Mouse (Mus musculus) midbrain, postnatal 0 days (tissue): ENCODE measurements around the gene Cfap44. TPM values are rescaled to one million over a fixed set of nuclear protein-coding genes. Genes with fewer than 3 reads are reported as not detected.

Source experiments
- ATAC-seq: fragments of 200-750 bp; cut with Nextera tagmentation; 2 replicates; pipeline ENCODE4 v1.8.0; 2017; ENCODE audit warnings: moderate number of reproducible peaks, mild to moderate bottlenecking, moderate TSS enrichment, moderate library complexity; ENCODE audit not compliant: low FRiP score
- DNase-seq: peaks from one replicate; pipeline ENCODE4 v3.0.0-alpha.2; 2015; ENCODE audit warnings: low spot score
- H3K27ac ChIP-seq: fragments of 300-500 bp; sonication (generic); 2 replicates; pipeline ENCODE4 v1.5.1; 2014; ENCODE audit warnings: low read depth, mild to moderate bottlenecking, low read length, mixed read lengths
- H3K27me3 ChIP-seq: fragments of 300-500 bp; sonication (generic); 2 replicates; pipeline ENCODE4 v1.6.1; 2014; ENCODE audit warnings: low read length, control low read depth, mixed read lengths; ENCODE audit not compliant: insufficient read depth
- H3K36me3 ChIP-seq: fragments of 300-500 bp; sonication (generic); 2 replicates; pipeline ENCODE4 v1.6.1; 2014; ENCODE audit warnings: low read length, control low read depth, mixed read lengths; ENCODE audit not compliant: insufficient read depth
- H3K4me1 ChIP-seq: fragments of 300-500 bp; sonication (generic); 2 replicates; pipeline ENCODE4 v1.6.1; 2014; ENCODE audit warnings: mild to moderate bottlenecking, control low read depth, antibody characterized with exemption, low read length, mixed read lengths; ENCODE audit not compliant: insufficient read depth
- H3K4me2 ChIP-seq: fragments of 300-500 bp; sonication (generic); 2 replicates; pipeline ENCODE4 v1.6.1; 2014; ENCODE audit warnings: low read depth, mild to moderate bottlenecking, low read length, mixed read lengths; ENCODE audit not compliant: poor library complexity, severe bottlenecking
- H3K4me3 ChIP-seq: fragments of 300-500 bp; sonication (generic); 2 replicates; pipeline ENCODE4 v1.5.1; 2014; ENCODE audit warnings: low read depth, mild to moderate bottlenecking, low read length, moderate library complexity
- H3K9ac ChIP-seq: fragments of 300-500 bp; sonication (generic); replicated peaks from 2 replicates; pipeline ENCODE4 v1.6.1; 2014; ENCODE audit warnings: mild to moderate bottlenecking, low read length, moderate library complexity, mixed read lengths; ENCODE audit not compliant: poor library complexity, severe bottlenecking
- H3K9me3 ChIP-seq: fragments of 300-500 bp; sonication (generic); 2 replicates; pipeline ENCODE4 v1.6.1; 2016; ENCODE audit warnings: low read length, control low read depth
- CTCF ChIP-seq: IDR thresholded peaks from 2 replicates; pipeline ENCODE4 v1.5.1; 2016; ENCODE audit warnings: antibody characterized with exemption, mild to moderate bottlenecking
- WGBS: fragments of 180-500 bp; shearing (Covaris S2); extraction: QIAGEN DNeasy Blood & Tissue Kit; methylation state at CpG from one replicate; pipeline ENCODE4 v1.1.7; 2014; 5-methylcytosine and 5-hydroxymethylcytosine counted together
- polyA plus RNA-seq: library from polyadenylated mRNA; unstranded; fragments of >200 nt; fragmentation: Nextera tagmentation; extraction: Ambion mirVana; gene quantifications from 2 replicates; pipeline ENCODE4 v1.2.1, GENCODE M21; 2015
- total RNA-seq: library from RNA; depleted of rRNA; stranded (reverse); fragments of >200 nt; gene quantifications from 2 replicates; pipeline ENCODE4 v1.2.3, GENCODE M21; 2014

The Cfap44 gene
- total and polyA plus RNA-seq, 2 experiments from 2014 or later: 3.7 to 3.8 TPM

GRCm38 (mm10) chr16:44384251-44384650 lies 10.3 kb upstream of the Cfap44 start:
- no peak for DNase-seq
- H3K36me3 ChIP-seq: no peaks in the 10 kb centered on the region
- no peaks in the 10 kb centered on the region for H3K9me3 ChIP-seq
- H3K4me3 ChIP-seq: no peak overlapping the region
- no peak for ATAC-seq
- no peak for TF ChIP-seq CTCF
- no peak overlapping the region for H3K27ac ChIP-seq
- no peaks in the 10 kb centered on the region for H3K27me3 ChIP-seq
- H3K4me1 ChIP-seq: no peaks in the 10 kb centered on the region
- 88% methylated on average over 1 of the region's 1 CpGs for WGBS
- no peak overlapping the region for H3K4me2 ChIP-seq
- no peak overlapping the region for H3K9ac ChIP-seq

DNA sequence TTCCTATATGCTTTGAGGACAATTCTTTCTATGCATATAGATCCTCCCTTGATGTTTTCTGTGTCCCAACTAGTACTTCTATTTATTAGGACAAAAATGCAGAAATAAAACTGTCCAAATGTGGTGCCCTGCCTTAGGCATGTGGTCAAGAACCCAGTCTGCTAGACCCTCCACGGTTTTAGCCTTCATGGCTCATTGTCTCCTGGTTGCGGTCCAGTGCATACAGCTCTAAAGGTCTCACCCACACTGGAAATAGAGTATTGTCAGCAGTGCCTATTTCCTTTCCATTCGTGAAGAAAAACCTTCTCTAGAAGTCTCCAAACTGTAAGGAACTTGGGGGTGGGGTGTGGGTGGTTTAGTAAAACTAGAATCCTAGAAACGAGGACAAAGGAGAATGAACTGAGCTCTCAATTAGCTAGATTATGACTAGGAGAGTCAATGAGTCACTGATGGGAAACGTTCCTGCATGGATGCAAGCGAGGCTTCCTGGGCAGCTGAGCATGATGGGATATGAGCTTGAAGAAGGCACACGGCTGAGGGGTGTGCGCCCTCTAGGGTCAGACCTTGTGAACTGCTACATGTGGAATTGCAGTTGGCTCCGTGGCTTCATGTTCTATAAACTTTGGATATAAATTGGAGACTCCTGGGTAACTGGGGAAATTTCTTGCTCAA lies 2.6 kb upstream of the Cfap44 start:
- peak; percentile 76 for DNase-seq
- peak; percentile 79 for TF ChIP-seq CTCF

DNA sequence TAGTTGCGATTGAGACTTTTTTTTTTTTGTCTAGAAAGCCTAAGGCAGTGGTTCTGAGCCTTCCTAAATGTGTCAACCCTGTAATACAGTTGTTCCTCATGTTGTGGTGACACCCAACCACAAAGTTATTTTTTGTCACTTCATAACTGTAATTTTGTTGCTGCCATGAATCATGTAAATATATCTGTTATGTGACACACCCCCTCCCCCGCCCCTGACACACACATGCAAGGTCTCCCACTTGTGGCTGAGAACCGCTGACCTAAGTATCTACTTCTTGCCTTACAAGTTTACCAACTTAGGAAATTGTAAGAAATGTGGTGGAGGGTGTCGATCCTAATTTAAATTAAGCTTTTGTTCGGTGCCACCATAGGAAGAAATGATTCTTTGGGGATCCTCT lies 10.3 kb downstream of the Cfap44 start:
- Histone ChIP-seq H3K9ac (no peak overlapping the region), H3K27me3 (no peaks in the 10 kb centered on the region), H3K4me1 (no peaks in the 10 kb centered on the region), H3K36me3 (no peaks in the 10 kb centered on the region), H3K4me2 (no peak overlapping the region), H3K4me3 (no peak overlapping the region), H3K9me3 (no peaks in the 10 kb centered on the region), H3K27ac (no peak overlapping the region)
- ATAC-seq (no peak), DNase-seq (no peak)
- WGBS: 94% methylated on average over 5 of the region's 5 CpGs
- no peak for TF ChIP-seq CTCF

More for the DNA sequence above, 2.6 kb upstream of the Cfap44 start:
- Histone ChIP-seq H3K27ac (no peak overlapping the region), H3K4me3 (no peak overlapping the region), H3K4me1 (peaks cover 5% of the 10 kb centered on the region; the same call in 1 of the 2 replicates), H3K9ac (no peak overlapping the region), H3K36me3 (no peaks in the 10 kb centered on the region), H3K9me3 (no peaks in the 10 kb centered on the region), H3K4me2 (no peak overlapping the region), H3K27me3 (no peaks in the 10 kb centered on the region)
- ATAC-seq: no peak; the same call in 1 of the 2 replicates
- WGBS: 36% methylated on average over 9 of the region's 9 CpGs

- no peaks in the 10 kb centered on the region for H3K9me3 ChIP-seq
- H3K27me3 ChIP-seq: no peaks in the 10 kb centered on the region
- no peak overlapping the region for H3K27ac ChIP-seq
- DNase-seq: no peak
- H3K9ac ChIP-seq: no peak overlapping the region
- ATAC-seq: no peak
- H3K36me3 ChIP-seq: no peaks in the 10 kb centered on the region
- no peak overlapping the region for H3K4me3 ChIP-seq
- H3K4me1 ChIP-seq: no peaks in the 10 kb centered on the region
- H3K4me2 ChIP-seq: no peak overlapping the region
- no peak for TF ChIP-seq CTCF
- 93% methylated on average over 5 of the region's 5 CpGs for WGBS
These were observed 12.6 kb downstream of the Cfap44 start for GRCm38 (mm10) chr16:44407211-44407610.

DNA sequence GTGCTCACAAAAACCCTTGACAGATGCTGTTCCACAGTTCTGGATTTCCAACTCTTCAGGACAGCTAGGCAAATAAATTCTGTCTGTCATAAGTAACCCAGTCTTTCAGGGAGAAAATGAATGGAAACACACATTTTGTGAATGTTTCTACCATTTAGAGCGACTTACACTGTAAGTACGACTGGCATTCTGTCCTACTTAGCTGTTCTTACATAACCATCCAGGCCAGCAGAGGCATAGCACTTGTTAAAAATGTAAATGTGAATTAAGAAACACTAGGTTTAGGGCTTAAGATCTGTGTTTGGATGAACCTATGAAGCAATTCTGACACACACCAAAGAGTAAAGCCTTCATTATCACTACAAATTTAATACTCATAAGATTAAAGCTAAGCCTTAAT lies 13.7 kb downstream of the Cfap44 start:
- Histone ChIP-seq H3K9ac (no peak overlapping the region), H3K4me3 (no peak overlapping the region), H3K9me3 (no peaks in the 10 kb centered on the region), H3K27ac (no peak overlapping the region), H3K4me1 (no peaks in the 10 kb centered on the region), H3K36me3 (no peaks in the 10 kb centered on the region), H3K27me3 (no peaks in the 10 kb centered on the region), H3K4me2 (no peak overlapping the region)
- TF ChIP-seq CTCF: no peak
- DNase-seq: no peak
- WGBS: 90% methylated on average over 2 of the region's 2 CpGs
- ATAC-seq: no peak

DNA sequence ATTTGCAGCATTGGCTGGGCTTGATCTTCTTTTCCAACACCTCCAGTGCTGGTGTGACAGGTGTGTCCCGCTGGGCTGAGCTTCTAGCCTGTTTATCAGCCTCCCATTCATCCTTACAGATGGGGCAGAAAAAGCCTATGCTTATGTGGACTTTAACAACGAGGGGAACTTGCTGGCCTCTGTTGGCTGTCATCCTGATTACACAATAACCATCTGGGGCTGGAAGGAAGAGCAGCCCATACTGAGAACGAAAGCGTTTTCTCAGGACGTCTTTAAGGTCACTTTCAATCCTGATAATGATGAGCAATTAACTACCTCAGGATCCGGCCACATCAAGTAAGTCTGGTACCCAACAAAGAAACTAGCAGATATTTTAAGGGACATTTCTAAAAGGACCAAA lies 15.6 kb downstream of the Cfap44 start:
- ATAC-seq: no peak

More for the DNA sequence above, 15.6 kb downstream of the Cfap44 start:
- H3K27me3 ChIP-seq: no peaks in the 10 kb centered on the region
- TF ChIP-seq CTCF: no peak
- no peak overlapping the region for H3K27ac ChIP-seq
- no peak overlapping the region for H3K4me3 ChIP-seq
- no peaks in the 10 kb centered on the region for H3K9me3 ChIP-seq
- DNase-seq: no peak
- H3K4me2 ChIP-seq: no peak overlapping the region
- H3K4me1 ChIP-seq: no peaks in the 10 kb centered on the region
- no peak overlapping the region for H3K9ac ChIP-seq
- 52% methylated on average over 6 of the region's 6 CpGs for WGBS
- H3K36me3 ChIP-seq: no peaks in the 10 kb centered on the region
